Mouse (Mus musculus): ENCODE measurements around the gene Tent4a.
"Not testable (repeated sequence)": the region's sequence is repeated elsewhere in the genome, so short reads cannot be mapped to it uniquely, and the experiment has no call there.

The Tent4a gene

DNA sequence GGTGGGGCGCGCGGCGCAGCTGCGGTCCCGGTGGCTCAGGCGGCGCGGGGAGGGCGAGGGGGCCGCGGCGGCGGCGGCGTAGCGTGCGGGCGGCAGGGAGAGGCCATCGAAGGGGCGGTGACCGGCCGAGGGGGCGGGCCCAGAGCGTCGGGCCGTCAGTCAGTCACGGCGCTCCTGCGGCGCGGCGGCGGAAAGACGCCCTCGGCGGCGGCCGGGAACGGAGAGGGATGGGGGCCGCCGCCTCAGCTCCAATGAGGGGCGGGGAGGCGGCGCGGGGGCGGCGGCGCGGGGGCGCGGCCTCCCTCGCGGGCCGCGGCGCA, at the start of gene Tent4a:
Gene Tent4a, minus strand, starts transcription at position 284 of the 320 bp plus-strand sequence.
- DNase-seq (ENCODE audit: extremely low read depth, low read depth, low spot score) = no peak

DNA sequence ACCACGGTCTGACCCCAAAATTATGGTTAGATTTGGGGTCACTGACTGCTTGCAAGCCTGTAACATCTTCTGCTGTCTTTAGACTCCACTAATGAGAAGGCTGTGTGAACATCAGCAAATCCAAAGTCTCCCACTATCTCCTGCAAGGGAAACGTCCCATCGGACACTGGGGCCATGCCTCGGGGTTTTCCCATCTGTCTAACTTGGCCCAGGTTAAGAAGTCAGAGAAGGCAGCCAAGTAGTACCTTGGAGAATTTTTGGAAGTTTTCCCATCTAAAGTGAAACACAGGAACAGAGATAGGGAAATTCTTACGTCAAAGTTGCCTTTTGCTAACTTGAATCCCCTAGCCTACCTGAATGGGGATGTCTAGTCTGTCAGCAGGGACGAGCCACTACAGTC, 49.2 kb upstream of the Tent4a start:
- DNase-seq (ENCODE audit: extremely low read depth, low read depth, low spot score) = no peak

DNA sequence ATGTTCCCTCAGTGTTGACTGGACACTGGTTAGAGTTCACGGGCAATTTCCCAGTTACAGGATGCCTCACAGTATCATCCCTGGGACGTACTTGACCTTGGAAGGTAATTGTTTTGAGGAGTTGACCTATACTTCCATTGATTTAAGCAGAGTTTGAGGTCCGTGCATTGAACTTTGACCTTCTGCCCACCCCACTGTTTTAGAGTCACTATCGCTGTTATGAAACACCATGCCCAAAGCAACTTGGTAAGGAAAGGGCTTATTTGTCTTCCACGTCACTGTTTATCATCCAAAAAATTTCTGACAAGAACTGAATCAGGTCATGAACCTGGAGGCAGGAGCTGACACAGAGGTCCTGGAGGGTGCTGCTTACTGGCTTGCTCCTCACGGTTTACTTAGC, 48.0 kb upstream of the Tent4a start:
- DNase-seq (ENCODE audit: extremely low read depth, low read depth, low spot score) = no peak

DNA sequence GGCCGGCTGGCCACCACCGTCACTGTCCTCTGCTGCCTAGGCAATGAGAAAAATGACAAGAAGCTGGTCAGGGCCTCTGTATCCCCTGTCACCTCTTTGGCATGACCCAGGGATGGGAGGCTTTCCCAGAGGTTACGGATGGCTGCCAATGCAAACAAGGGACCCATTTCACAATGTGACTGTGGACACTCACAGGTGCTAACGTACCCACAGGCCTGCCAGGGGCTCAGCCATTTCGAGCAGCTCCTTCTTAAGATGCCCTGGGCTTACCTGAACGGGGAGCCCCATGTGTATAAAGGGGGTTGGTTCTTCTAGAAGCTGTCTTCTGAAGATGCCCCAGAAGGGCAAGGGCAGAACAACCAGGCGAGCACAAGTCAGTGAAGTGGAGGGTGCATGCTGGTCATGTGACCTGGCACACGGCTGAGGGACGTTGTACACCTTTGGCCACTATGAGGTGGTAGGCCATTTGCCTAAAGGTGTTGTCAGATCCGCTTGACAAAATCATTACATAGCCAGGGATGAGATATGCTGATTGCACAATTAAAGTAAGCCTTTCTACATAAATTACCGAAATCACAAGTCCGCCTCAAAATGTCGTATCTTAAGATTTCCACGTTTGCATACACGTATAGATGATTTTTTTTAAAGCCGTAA, 42.9 kb upstream of the Tent4a start:
- DNase-seq (ENCODE audit: extremely low read depth, low read depth, low spot score) = no peak

DNA sequence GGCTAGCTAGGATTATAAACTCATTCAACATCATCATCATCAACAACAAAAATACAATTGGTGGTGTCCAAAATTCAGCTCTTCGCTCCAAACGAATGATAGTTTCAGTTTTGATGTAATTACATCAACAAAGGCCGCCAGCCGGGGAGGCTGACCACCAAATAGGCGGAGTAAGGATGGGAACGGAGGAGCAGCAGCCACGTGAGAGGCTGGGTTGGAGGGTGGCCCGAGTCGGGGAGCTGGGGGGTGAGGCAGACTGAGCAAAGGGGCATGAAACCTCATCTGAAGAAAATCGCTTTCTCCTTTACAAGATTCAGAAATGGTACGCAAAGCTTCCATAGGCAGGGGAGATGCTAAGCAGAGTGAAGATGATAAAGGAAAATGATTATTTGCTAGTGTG, 42.3 kb upstream of the Tent4a start:
- DNase-seq (ENCODE audit: extremely low read depth, low read depth, low spot score) = no peak

DNA sequence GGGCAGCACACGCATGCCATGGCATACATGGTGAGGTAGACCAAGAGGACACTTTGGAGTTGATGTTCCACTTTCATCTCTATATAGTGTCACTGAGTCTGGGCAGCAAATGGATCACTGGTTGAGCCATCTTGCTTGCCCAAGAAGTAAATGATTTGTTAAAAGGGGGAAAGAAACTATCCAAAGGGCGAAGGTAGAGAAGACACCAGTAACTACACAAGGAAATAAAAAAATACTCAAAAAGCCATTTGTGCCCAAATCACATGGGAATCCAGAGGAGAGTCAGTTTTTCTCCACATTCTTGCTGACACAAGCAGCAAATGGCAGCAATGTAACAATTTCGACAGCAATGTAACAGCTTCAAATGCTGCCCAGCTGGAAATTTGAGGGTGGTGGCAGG, 38.2 kb upstream of the Tent4a start:
- DNase-seq (ENCODE audit: extremely low read depth, low read depth, low spot score) = no peak

DNA sequence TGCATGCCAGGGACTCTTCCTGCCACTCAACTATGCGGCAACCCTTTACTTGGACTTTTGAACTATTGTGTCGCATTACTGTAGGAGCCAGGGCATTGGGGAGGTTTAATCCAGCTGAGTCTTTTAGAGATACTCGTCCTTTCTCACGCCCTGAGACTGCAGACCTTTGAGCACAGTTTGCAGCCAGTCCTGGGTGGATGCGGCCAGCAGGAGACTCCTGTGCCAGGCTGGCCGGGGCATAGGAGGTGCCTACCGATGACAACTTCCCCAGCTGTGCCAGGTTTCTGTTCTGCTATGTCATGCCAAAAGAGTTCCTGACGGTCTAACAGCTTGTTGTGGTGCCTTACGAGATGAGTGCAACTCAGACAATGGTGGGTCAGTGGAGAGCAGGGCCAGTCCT, 34.8 kb upstream of the Tent4a start:
- DNase-seq (ENCODE audit: extremely low read depth, low read depth, low spot score) = no peak

DNA sequence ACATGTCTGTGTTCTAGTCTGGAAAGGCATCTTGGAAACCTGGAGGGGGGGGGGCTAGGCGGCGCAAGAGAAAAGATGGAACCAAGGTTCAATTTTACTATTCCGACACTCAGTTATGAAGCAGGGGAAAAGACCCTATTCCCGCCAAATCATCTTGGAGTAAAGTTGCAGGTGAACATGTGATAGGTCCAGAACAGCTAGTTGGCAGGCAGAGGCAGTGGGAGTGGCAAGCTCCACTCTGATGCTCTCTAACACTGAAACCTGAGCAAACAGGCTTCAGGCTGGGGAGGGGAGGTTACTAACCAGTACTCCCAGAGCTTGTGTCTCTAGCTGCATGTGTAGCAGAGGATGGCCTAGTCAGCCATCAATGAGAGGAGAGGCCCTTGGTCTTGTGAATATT, 31.0 kb upstream of the Tent4a start:
- not testable (repeated sequence) for DNase-seq (ENCODE audit: extremely low read depth, low read depth, low spot score)

DNA sequence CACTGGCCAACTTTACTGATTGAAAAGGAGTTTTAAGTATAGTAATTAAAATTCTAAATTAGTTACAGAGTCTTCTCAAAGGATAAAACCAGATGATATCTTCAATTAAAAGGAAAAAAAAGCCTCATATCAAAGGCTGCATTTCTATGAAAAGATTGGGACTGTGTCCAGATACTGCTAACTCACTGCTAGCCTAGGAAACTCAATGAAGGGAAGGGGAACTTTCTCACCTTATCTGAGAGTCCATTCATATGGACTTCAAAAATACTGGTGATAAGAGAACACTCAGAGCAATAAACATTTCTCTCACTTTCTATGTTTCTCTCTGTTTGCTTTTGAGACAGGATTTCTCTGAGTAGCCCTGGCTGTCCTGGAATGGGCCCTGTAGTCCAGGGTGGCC, 30.2 kb upstream of the Tent4a start:
- no peak for DNase-seq (ENCODE audit: extremely low read depth, low read depth, low spot score)

DNA sequence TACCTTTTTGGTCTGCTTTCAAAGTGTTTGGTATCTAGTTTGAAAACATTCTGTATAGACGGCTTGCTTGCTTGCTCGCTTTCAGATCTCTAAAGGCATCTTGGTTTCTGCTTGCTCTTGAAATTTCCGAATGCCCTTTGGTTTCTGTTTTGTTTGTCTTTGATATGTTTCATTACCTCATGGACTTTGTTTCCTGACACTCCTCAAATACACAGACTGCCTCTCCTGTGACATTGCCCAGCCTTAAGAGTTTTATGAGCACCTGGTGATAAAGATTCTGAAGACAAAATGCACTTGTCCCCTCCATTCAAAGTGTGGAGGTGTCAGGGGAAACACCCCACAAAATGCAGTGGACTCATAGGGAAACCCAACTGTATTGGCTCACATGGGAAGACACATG, 29.5 kb upstream of the Tent4a start:
- DNase-seq (ENCODE audit: extremely low read depth, low read depth, low spot score) = no peak

DNA sequence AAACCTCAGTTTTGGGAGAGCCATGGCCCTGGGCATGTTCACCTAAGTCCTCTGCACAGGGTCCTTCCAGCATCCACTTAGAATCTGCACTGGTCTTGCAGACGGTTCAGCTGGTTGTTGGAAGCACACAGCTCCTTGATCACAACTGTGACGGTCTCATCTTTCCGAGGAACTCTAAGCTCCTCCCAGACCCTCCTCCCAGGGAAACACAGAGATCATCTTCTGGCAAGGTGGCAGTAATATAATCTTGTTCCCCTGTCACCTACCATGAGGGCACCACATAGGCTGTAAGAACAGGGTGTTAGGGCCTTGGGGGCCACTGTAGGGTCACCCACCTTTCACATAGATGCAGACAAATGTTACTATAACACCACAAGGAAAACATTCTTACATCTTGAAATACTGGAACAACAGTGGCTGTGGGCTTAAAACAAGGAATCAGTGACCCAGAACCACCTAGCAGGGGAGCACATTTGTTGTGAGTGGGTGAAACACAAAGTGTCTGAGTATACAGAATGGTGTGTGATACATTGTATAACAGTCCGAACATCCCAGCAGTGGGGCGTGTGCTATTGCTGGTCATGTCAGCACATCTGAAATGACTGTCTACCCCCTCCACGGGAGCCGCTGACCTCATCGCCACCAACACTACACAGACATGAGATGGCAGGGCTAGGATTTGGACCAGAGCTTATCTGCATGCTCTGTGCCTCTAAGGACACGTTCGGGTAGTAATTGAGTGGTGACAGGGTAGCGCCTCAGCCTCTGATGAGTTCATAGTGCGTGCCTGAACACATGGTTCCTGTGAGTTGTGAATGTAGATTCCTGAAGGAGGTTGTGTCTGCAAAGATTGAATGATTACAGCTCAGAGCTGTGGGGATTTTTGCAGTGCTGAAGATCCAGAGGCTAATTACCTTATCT, 28.5 kb upstream of the Tent4a start:
- no peak for DNase-seq (ENCODE audit: extremely low read depth, low read depth, low spot score)

DNA sequence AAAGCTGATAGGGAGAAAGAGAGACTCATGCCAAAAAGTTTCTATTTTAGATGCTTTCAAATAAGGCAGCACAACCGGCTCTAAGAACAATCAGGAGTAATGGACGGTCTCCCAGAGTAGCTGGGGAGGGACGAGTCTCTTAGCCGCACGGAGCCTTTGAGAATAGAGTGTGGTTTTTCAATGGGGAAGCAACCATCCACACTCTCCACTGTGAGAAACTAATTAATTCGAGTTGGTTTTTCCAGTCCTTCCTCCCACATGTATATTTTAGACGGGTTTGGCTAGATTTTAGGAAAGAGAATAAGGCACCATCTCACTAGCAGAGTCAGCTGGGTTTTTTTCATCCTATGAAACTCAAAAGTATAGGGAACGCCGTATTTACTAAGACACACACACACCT, 27.6 kb upstream of the Tent4a start:
- DNase-seq (ENCODE audit: extremely low read depth, low read depth, low spot score) = no peak

DNA sequence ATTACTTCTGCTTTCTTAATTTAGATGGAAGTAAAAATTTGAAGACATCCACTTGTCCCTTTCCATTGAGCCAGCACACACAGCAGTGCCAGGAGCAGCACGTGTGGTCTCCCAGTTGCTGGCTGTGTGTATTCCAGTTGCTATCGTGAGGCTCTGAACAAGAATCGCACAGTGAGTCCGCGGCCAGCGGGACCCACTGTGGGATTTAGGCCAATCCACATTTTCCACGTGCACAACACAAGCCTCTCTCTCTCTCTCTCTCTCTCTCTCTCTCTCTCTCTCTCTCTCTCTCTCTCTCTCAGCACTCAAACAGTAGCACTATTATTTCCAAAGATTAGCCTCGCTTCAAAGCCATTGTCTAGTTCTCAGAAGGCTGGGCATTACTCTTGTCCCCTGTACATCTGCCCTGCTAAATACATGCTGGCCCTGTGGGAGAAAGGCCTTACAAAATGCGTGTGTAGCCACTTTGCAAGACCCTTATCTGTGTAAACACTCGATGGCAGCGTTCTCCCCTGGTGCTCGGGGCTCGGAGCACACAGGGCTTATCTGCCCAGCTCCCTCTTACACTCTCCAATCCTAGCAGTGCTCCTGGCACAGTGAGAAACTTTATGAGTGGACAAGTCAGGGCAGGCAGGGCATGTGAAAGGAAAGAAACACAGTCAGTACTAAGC, 25.0 kb upstream of the Tent4a start:
- no peak for DNase-seq (ENCODE audit: extremely low read depth, low read depth, low spot score)

DNA sequence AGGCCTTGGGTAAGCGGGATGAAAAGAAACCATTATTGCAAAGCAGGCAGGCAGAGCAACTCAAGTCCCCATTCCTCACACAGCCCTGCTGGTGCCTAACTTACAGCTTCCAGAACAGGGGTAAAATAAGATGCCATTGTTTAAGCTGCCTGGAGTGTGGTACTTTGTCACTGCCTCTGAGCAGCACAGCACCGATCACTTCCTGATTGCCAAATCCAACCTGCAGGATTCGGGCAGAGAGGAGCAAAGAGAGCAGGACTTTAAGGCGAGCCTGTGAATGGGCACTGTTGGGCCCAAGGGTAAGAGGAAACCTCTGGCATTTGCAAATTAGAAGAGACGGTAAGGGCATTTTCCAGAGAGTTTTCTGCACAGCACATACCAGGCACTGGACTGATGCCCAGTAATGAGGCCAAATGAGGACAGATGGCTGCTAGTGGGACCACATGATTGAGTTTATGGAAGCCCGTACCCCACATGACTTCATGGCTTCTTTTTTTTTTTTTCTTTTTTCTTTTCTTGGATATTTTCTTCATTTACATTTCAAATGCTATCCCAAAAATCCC, 23.8 kb upstream of the Tent4a start:
- no peak for DNase-seq (ENCODE audit: extremely low read depth, low read depth, low spot score)

DNA sequence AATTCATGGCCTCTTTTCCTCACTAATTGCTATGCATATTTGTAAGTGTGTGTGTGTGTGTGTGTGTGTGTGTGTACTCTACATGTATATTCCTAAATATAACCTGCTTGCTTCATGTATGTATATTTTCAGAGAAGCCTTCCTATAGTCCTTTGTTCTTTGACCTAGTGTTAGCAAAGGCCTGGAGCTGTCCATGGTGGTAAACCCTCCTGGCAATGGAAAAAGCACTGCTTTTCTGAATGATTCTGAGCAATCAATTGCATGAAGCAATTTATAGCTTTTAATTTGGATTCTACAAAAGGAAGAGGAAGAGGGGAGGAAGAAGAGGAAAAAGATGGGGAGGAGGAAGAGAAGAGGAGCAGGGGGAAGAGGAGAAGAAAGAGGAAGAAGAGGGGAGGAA, 22.3 kb upstream of the Tent4a start:
- no peak for DNase-seq (ENCODE audit: extremely low read depth, low read depth, low spot score)

DNA sequence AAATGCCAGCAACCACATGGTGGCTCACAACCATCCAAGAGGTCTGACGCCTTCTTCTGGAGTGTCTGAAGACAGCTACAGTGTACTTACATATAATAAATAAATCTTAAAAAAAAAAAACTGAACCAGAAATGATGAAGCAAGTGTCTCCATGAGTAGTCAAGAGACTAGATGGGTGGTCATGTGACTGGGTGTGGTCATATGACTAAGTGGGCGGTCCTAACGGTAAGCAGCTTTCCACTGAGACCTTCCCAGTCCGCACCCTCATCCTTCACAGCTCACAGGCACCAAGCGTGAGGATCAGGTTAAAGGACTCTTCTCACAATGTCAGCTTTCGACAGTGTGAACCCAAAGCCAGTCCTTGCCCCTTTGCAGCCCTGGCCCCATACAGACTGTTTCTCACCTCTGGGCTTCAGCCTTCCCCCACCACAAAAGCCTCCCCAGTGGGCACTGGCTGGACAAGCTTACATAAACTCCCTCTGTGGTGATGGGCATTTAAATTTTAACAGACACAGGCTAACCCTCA, 21.6 kb upstream of the Tent4a start:
- no peak for DNase-seq (ENCODE audit: extremely low read depth, low read depth, low spot score)

DNA sequence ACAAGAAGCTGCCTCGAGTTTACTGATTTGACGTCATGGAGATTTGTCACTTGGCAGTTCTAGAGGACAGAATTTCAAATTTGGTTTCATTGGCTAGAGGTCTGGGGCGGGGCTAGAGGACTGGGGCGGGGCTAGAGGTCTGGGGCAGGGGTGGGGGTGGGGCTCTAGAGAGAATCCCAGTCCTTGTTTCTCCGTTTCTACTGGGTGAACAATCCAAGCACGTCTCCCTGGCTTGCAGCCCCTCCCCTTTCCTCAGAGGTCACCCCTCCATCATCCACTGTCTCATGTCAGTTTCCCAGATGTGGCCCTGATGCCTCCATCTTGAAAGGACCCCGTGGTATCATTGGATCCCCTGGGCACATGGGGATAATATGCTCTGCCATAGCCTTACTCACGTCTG, 20.6 kb upstream of the Tent4a start:
- DNase-seq (ENCODE audit: extremely low read depth, low read depth, low spot score) = no peak

DNA sequence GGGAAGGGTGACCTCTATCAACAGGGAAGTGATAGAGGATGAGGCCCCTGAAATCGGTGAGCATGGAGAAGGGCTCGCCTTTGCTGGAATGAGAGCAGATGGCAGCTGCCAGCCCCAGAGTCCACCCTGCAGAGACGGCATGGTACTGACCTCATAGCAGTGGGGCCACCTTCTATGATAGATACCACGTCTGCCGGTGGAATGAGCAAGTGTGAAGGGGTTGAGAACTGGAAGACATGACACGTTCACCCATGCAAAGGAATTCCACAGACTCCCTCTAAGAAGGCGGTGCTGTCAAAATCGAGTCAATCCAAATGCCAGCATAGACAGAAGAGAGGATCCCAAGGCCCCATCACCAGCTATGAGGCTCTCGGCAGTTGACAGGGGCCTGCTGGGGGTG, 19.8 kb upstream of the Tent4a start:
- DNase-seq (ENCODE audit: extremely low read depth, low read depth, low spot score) = no peak

DNA sequence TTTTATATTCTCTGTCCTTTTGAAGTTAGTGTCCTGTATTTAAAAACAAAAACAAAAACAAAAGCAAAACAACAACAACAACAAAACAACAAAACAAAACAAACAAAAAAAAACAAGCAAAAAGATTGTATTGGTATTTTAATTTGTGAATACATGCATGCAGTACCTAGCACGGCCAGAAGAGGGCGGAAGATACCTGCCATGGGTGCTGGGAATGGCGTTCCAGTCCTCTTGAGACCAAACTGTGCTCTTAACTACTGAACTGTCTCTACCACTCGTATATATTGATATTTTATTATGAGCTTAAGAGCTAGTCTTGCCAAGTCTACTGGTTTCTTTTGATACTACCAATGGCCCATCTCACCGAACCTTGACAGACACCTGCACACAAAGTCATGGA, 18.6 kb upstream of the Tent4a start:
- DNase-seq (ENCODE audit: extremely low read depth, low read depth, low spot score) = no peak

DNA sequence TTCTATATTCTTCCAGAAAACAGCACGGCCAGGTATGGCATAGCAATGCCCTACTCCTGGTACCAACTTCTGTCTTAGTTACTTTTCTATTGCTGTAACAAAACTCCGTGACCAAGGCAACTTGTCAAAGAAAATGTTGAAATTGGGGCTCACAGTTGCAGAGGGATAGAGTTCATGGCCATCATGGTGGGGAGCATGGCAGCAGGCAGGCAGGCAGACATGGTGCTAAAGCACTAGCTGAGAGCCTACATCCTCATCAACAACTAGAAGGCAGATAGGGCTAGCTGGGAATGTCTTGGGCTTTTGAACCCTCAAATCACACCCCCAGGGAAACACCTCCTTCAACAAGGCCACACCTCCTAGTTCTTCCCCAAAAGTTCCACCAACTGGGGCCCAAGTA, 16.4 kb upstream of the Tent4a start:
- no peak for DNase-seq (ENCODE audit: extremely low read depth, low read depth, low spot score)

DNA sequence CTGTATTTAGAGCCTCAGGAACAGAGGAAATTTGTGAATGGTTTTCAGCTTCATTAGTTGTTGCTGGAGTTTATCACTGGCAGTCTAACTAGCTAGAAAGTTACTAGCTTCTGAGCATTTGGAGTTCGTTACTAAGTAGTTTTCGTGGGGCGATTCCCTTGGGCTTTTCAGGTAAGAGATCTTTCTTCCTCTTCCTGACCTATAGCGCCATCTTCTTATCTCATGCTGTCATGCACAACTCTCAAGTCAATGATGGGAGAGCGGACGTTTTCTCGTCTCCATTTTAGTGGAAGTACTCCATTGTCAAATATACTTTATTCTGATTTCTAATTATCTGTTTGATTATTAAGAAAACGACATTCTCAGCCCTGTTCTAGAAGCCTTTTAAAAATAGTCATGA, 15.6 kb upstream of the Tent4a start:
- no peak for DNase-seq (ENCODE audit: extremely low read depth, low read depth, low spot score)
